Mouse (Mus musculus) left cerebral cortex, adult 8-10 months (tissue): ENCODE measurements around the gene Lmf2. TPM values are rescaled to one million over a fixed set of nuclear protein-coding genes. Genes with fewer than 3 reads are reported as not detected.

ENCODE experiments used
- DNase-seq, 2 experiments: peaks; one replicate each; pipeline ENCODE4 v3.0.0; 2022; ENCODE audit warnings: low spot score in 2 of 2
- total RNA-seq, 4 experiments: library from RNA; stranded (reverse); gene quantifications; 2 replicates each; pipeline ENCODE4 v1.2.4; 2022

Lmf2 gene
- total RNA-seq = 10 to 100 TPM; 15.7 to 22.6 (median 19.9) TPM

DNA sequence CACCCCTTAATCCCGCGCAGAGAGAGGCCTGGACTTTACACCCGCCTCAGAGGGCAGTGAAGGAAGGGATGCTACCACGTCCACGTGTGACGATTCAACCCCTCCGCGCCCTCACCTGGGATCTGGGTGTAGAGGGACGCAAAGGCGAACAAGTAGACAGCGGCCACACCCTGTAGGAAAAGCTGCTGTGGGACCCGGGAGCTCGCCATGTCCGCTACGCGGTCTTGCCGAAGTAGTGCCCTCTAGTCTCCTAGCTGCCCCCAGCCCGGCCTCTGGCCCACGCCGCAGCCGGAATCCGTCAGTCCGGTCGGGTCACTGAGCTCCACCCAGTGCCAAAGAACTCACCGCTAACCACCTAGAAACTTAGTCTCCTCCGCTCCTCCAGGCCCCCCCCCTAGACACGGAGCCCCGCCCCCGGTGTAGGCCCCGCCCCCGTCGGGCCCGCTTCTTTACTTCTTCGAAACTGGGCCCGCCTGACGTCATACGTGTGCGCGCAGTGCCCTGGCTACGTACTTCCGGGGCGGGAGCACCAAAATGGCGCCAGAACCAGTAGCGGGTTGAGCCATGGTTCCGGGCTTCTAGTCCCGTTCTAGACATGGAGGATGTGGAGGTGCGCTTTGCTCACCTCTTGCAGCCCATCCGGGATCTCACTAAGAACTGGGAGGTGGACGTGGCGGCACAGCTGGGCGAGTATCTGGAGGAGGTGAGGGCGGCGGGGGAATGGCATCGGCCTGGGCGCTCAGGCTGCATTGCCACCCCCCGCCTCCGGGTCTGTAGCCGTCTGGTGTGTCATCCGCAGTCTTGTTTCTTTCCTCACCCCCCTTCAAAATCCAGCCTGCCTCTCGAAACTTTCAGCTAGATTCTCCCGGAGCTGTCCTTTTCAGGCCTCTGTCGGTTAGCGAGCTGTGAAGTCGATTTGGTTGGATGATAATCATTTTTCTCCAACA, at the start of gene Lmf2, which contains the start of gene Ncaph2:
Lmf2 (minus strand) TSS at position 419 of the 947 bp plus-strand sequence.
Ncaph2 (plus strand) TSS at position 479 of the 947 bp plus-strand sequence.
- peak; percentile 91 to 95 for DNase-seq

DNA sequence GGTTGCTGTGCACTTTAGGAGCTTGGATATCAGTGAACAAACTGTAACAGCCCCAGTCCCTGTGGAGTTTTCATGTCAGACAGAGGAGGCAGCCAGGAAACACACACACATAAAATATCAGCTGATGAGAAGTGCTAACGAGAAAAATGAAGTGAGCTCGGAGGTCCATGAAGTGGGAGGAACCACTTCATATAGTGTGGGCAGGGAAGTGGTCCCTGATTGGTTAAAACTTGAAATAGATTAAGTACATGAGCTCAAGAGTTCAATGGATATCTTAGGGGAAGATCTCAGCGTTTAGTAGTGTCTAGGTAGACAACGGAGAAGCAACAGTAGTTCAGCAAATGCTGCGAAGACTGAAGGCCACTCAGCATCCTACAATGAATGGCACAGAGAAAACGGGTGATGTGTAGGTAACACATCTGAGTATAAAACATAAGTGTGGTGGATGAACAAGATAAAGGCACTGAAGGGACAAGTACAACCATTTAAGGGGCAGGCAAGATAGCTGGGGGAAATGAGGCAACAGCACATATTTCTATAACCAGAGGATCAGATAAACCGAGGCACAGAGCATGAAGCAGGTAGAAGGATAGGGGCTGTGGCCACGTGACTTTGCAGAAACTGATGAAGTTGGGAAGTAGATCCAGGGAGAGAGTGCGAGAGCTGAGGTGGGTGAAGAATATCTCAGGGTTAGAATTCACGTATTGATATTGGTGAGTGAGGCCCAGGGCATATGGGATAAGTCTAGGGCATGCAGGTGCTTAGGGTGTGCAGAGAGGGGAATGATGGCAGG, 49.6 kb upstream of the Lmf2 start:
- no peak for DNase-seq

DNA sequence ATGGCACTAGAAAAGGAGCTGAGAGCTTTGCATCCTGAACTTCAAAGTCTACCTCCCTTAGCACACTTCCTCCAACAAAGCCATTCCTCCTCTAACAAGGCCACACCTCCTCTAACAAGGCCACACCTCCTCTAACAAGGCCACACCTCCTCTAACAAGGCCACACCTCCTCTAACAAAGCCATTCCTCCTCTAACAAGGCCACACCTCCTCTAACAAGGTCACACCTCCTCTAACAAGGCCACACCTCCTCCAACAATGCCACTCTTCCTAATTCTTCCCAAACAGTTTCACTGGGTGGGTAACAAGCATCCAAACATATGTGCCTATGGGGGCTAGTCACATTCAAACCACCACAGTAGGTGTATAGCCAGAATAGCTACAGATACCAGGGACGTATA, 47.0 kb upstream of the Lmf2 start:
- no peak for DNase-seq

DNA sequence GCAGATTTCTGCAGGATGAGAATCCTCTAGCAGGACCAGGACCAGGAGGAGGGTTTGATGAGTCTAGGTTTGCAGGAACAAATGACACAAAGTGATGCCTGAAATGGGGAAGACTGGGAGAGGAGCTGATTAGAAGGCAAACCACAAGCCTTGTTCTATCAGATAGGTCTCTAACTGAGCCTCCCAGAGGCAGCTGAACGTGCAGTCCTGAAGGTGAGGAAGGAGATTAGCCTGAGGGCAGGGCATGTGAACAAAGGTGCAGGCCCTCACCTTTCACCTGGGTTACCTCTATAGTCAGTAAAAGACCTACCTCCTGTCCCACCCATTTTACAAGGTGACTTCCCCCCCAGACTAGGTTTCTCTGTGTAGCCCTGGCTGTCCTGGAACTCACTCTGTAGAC, 44.3 kb upstream of the Lmf2 start:
- no peak for DNase-seq

DNA sequence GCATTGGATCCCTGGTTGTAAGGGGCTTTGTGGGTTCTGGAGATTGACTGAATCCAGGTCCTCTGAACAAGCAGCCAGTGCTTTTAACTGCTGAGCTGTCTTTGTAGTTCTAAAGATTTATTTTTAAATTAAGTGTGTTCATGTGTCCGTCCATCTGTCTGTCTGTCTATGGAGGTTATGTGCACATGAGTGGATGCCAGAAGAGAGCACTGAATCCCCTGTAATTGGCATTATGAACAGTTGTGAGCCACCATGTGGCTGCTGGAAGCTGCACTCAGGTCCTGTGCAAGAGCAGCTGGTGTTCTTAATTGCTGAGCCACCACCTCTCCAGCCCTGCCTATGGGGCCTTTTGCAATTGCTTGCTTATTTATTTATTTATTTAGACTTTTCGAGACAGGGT, 42.7 kb upstream of the Lmf2 start:
- DNase-seq = no peak

DNA sequence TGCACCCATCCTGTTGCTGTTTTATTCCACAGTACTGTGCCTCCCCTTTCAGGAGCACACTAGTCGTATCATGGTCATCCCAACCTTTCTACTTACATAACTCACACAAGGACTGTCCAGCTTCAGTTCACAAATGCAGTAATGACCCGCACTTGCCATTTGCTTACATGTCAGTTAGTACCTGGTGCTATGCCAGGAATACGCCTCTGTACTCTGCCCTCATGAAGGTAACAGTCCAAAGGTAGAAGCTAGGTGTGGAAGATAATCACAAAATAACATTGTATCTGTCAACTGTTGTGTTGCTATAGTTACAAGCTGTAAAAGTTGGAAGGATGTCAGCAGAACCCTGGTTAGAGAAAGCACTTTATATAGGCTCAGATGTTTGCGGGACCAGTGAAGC, 41.4 kb upstream of the Lmf2 start:
- no peak for DNase-seq

DNA sequence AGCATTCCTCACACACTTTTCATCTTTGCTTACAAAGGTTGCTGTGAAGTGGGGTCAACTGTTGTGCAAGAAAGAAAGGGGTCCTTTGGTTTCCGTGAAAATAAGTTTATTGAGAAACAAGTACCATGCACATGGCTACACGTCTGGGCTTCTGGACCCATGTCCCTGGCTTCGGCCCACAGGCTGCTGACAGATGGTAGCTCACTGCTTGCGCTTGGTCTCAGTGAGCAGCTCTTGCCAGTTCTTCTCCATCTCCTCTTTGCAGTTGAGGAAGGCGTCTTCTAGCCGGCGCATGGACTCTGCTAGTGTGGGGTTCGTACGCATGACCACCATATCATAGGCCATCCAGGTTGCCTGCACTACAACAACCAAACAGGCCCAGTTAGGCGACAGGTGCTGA, 34.6 kb upstream of the Lmf2 start:
- no peak for DNase-seq

DNA sequence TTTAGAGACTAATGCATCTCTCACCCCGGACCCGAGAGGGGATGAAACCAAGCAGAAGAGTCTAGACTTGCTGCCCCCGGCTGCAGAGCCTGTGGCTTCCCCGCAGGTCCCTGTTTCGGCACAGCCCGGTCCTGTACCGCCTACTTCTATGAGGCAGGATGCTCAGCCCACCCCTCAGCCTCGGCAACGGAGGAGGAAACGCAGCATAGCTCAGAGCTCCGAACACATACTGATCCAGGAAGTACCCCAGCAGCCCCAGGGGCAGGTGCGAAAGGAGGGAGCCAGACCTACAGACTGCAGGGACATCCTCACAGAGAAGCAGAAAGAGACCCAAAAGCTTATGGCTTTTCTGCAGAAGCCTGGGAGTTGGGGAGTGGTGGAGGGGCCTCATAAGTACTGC, 31.7 kb upstream of the Lmf2 start:
- no peak for DNase-seq

DNA sequence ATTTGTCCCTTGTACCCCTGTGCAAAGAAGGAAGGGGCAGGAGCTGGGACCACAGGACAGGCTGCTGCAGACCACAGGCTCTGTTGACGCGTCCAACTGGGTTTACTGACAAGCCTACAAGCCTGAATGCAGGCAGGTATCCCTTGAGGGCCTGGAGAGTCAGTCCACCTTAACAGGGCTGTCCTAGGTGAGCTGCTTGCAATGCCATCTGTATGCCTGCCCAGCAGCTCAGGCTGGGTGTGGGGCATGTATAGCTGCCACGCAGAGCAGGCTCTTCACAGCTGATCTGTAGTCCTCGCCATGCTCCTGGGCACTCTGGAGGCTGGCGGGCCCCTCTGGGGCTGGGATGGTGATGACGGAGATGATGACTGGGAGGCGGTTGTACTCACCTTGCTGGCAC, 29.2 kb upstream of the Lmf2 start, which contains the start of gene Klhdc7b:
Klhdc7b (plus strand) TSS at position 301 of the 400 bp plus-strand sequence.
- no peak for DNase-seq

DNA sequence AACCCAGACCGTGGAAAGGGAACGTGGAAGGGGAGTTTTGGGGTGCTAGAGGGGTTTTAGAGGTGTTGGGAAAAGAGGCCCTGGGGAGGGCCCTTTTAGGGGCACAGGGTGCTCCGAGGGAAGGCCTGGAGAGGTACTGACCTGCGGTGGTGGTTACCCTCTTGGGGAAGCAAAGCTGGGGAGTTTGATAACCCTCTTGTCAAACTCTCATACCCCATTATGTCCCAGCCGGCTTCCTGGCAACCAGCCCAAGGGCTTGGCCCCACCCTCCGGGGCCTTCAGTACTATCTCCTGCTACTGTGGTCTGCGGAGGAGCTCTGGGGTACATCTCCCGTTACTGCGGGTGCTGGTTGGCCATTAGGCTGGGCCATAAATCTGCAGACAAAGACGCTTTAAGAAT, 24.0 kb upstream of the Lmf2 start:
- no peak for DNase-seq

DNA sequence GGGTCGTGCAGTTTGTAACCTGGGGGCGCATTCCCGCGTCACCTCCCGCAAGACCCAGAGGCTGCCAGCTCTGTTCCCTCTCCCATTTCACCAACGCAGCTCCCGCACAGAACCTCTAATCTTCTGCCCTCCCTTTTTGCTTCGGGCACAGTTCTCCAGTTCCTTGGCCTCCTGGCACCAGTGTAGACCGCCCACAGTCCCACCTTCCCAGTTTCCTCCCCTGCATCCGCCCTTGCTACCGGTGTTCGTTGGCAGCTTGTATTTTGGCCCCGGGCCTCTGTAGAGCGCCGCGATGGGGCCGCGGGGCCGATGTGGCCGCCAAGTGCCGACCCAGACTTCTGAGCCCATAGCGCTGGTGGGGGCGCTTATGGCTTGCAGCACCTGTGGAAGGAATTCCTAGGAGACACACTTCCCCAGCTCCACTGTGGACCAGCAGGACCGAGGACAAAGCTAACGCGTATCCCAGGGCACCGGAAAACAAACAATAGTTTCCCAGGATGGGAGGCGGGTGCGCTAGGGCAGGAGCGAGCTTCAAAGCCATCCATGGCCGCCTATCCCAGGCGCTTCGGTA, 23.5 kb upstream of the Lmf2 start, which contains the start of gene Odf3b:
Odf3b (minus strand) TSS at position 452 of the 571 bp plus-strand sequence.
- no peak for DNase-seq

DNA sequence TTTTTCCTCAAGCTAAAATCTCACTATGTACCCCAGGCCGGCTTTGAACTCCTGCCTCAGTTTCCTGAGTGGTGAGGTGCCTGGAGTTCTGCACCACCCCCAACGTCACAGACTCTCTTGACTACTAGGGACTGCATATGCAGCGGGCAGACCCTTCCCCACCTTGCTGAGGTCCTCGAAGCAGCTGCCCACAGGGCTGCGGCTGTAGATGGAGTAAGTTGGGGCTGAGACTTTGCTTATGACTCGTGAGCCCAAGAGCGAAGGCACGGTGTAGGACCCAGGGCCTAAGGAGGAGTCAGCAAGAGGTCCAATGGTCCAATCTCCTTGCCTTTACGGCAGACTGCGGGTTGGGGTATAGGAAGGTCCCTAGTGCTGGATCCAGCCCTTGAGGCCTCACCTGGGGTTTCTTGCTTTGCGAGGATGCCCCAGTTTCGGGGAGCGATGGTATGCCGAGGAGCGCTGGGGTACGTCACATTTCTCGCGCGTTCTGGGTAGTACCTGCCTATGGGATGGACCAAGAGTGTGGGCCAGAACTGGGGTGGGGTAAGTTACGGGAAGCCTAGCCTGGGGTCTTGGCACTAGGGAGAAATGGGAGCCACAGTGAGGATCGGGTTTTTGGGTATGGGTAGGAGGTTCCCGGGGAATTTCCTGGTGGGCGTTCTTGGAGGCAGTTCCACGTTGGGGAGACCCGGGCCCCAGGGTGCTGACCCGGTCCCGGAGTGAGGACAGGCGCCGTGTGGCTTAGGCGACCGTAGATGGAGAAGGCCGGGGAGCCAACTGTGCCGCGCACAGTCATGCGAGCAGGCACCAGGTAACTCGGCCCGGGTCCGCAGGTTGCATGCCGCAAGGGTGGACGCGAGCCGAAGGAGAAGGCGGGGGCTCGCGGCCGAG, 22.7 kb upstream of the Lmf2 start:
- DNase-seq = no peak

DNA sequence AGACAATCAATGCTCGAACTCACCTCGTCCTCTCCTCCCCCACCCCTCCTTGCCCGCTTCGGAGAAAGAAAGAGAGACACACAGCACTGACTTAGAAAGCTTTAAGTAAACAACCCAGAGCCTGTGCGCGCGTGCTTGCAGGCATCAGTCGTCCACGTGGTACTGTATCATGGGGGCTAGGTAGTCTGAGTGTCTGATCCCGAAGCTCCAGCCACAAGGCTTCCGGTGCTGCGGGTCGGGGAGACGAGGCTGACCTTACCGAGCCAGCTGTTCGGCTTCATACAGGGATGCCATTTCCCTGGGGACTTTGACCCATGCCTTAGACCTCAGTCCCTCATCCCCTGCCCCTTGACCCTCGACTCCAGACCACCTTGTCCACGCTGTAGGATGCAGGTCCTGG, 21.9 kb upstream of the Lmf2 start:
- DNase-seq = no peak

DNA sequence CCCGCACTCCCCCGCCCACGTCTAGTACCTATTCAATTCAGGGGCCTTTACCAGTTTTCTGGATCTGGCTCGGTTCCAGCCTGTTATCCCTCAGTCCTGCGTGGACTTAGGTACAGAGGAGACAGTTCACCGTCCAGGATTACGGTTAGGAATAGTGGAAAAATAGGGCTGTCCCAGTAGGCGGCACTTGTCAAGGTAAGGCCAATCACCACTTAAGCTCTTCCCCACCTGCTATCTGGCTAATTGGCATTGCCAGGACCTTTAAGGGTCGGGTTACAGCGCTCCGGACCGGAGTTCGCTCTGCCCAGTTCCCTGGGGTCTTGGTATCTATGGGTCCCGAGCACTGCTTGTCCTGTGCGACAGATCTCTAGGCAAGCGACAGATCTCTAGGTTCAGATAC, 21.5 kb upstream of the Lmf2 start, which contains the start of gene Tymp:
Tymp (minus strand) TSS at position 83 of the 400 bp plus-strand sequence.
- no peak for DNase-seq

DNA sequence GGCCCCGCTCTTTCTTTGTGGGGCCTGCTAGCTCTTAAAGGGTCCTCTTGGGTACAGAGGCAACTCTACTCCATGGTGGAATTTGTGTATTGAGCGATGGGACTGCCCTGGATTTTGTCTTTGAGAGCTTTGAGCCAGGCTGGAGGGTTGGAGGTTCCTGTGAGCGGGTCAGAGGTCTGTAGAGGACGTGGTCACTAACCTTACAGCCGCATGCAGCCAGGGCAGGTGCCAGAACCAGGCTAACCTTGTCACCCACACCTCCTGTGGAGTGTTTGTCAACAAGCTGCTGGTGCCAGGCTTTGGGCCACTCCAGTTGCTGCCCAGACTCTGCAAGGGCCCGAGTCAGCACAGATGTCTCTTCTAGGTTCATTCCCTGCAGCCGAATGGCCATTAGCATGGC, 20.6 kb upstream of the Lmf2 start:
- peak in 1 of 2 experiments; percentile 10 for DNase-seq

DNA sequence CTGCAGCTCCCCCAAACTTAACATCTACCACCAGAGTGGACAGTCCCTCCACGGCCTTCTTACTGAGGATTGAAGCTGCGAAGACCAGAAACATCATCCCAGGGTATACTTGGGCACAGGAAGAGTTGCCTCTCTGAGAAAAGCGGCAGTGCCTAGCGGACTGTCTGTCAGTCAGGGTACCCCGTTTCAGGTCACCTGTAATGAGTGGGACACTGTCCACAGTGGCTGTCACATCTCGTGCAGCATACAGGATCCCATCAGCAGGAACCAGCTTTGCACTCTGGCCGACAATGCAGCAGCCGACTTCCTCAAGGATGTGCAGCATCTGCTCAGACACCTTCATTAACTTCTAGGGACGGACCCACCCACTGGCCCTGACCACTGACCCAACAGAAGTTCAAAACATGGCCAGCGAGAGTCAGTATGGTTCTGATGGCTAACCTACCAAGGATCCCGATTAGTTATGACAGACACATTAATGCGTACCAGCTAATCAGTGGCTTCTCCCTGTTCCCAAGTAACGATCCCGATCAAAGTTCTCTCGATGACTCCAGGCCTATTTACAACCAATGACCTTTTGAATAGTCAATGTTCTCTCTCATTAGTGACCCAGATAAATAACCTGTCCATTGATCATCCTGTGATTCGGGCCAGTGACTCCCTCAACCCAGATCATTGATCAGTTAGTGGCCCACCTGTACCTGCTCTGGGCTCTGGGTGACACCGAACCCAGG, 19.5 kb upstream of the Lmf2 start:
- no peak for DNase-seq

DNA sequence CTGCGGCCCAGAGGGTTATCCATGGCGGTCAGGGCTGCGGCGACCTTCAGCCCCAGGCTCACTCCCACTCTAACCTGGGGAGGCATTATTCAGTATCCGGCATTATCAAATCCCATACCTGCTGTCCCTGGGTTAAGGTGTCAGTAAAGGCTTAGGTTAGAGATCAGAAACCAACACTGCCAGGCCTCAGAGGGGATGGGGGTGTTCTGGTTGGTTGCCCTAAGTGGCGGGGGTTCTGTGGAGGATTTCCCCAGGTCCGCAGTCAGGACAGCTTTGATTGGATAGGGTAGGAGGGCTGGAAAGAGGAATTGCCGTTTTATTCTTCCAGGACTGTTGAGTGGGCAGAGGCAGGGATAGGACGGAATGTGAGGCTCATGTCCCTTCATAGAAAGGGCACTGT, 18.9 kb upstream of the Lmf2 start:
- DNase-seq = no peak

DNA sequence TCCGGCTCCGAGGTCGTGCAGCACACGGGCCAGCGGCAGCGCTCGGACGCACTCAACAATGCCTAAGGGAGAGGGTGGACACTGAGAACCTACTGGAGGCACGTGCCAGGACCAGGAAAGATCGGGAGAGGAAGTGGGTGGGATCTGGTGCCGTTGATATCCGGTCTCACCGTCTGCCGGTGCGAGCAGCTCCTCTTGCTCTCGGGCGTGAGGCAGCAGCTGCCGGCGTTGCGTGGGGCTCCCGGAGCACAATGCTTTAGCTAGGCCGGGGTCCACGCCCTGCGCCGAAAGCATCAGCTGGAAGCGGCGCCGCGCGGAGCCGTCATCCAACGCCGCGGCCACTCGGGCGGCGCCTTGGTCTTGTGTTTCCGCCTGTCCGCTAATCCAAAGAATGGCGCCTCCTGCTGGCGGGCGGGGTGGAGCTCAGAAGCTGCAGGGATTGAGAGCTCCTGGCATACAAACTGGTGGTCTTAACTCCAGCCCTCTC, 18.3 kb upstream of the Lmf2 start, which contains the start of gene Sco2:
Sco2 (minus strand) TSS at position 85 of the 487 bp plus-strand sequence.
- peak; percentile 85 to 95 for DNase-seq

DNA sequence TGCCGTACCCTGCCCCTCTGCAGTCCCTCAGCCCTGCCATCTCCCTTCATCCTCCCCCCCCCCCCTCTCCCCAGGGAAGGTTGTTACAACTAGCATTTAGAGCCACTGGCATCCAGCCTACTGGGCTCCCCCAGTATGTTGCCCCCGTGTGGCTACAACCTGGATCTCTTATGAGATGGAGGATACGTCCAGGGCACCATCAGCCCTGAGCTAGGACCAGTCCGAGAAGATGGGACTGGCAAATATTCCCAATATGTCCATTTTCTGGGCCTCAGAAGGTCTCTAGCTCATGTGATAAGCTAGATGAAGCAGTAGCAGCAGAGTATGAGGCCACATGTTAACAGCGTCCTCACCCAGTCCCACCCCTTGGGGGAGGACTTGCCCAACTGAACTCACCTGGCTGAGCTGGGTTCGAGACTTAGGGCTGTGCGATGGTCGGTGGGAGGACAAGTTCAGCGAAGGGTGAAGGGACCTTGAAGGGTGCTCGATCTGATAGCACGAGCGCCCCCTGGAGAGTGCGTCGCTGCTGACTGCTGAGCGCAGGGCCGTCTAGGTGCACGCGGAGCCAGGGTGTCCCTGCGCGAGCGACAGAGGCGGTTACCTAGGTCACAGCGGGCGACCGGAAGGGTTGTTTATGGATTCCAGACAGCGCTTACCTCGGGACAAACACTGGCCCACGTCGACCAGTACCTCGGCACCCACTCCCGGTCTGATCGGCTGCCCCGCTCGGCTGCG, 17.7 kb upstream of the Lmf2 start:
- peak; percentile 70 to 75 for DNase-seq
